In the genomic region with DNA sequence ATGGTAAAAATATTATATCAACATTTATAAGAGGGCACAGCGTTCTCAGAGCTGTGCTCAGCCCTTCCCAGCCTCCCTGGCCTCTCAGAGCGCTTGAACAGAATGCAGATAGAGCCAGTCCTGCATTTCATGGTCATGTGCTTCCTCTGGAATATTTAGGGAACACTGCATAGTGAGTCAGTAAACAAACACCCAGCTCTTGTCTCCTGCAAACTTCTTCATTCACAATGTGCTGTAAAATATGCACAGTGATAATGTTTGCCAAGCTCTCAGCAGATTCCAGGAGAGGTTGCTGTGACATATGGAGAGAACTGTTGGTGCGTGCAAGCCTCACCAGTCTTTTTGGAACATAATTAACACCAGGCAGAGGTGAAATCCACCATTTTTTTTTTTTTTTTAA, we compare ENCODE assay signal across 8 mouse cellular contexts. TPM values are rescaled to one million over a fixed set of nuclear protein-coding genes. Genes with fewer than 3 reads are reported as not detected.
DNase-seq lines count a peak whose midpoint lies in the region; TF ChIP-seq lines count a peak whose summit lies in the region.

No protein-coding gene starts in this region.

- no peak for DNase-seq in gastrocnemius, adult 2 months
- DNase-seq in gastrocnemius, postnatal 10 days = no peak
- peak; percentile 23 for DNase-seq in 3134 (ENCODE audit: extremely low read depth, insufficient read length, low spot score)
- peak; percentile 13 to 22 for DNase-seq in cerebellum, postnatal 10 days
- DNase-seq in left cerebral cortex, postnatal 14 days (ENCODE audit: low spot score in 2 of 2) = peak; percentile 41 to 62
- DNase-seq in thymus, postnatal 0 days (ENCODE audit: low spot score) = no peak
- DNase-seq in urinary bladder, postnatal 25 days (ENCODE audit: low spot score) = no peak
- no peak for DNase-seq in retina, postnatal 1 day

- intact Hi-C loops in gastrocnemius, adult 2 months (cut with DNase I) = no loop called here
- intact Hi-C loops in left cerebral cortex, postnatal 14 days (cut with DNase I) = loop anchor here (2.0 kb wide), 1 partner anchor 18 kb away; no protein-coding TSS in a partner anchor

- no peak for TF ChIP-seq CTCF in gastrocnemius, adult 2 months (IDR thresholded peaks at IDR 0.05)

- H3K4me3 ChIP-seq in gastrocnemius, adult 2 months = no peak overlapping the region

- peak overlapping the region; percentile 6; the same call in 1 of the 2 replicates for H3K27ac ChIP-seq in gastrocnemius, adult 2 months

RNA-seq across cellular contexts. Expression of a gene that starts 37.1 kb away (rescaled TPM):
- 10 to 100 TPM; 12.4 to 12.7 TPM for total RNA-seq in gastrocnemius, adult 2 months (2021)
- total RNA-seq in gastrocnemius, postnatal 10 days (2021) = 10 to 100 TPM; 12.4 to 15.2 TPM
- total RNA-seq in left cerebral cortex, postnatal 14 days (2021) = 10 to 100 TPM; 29.5 to 29.6 TPM
- 30.9 and 31.9 TPM in 2 replicates for polyA plus RNA-seq in thymus, postnatal 0 days (2015; fragmentation: Nextera tagmentation; extraction: Ambion mirVana)

RNA-seq across cellular contexts. Expression of a gene that starts 37.7 kb away (rescaled TPM):
- total RNA-seq in gastrocnemius, adult 2 months (2021) = 100 to 1,000 TPM; 268 to 370 TPM
- 100 to 1,000 TPM; 310 to 359 TPM for total RNA-seq in gastrocnemius, postnatal 10 days (2021)
- total RNA-seq in left cerebral cortex, postnatal 14 days (2021) = 100 to 1,000 TPM; 201 to 206 TPM
- polyA plus RNA-seq in thymus, postnatal 0 days (2015; fragmentation: Nextera tagmentation; extraction: Ambion mirVana) = 227 and 232 TPM in 2 replicates

RNA-seq across cellular contexts. Expression of a gene that starts 55.0 kb away (rescaled TPM):
- 10 to 100 TPM; 24.2 to 31.5 TPM for total RNA-seq in gastrocnemius, adult 2 months (2021)
- 10 to 100 TPM; 21.4 to 22.7 TPM for total RNA-seq in gastrocnemius, postnatal 10 days (2021)
- 10 to 100 TPM; 28.0 to 28.9 TPM for total RNA-seq in left cerebral cortex, postnatal 14 days (2021)
- polyA plus RNA-seq in thymus, postnatal 0 days (2015; fragmentation: Nextera tagmentation; extraction: Ambion mirVana) = 64.3 and 71.9 TPM in 2 replicates

Comparison
In these comparisons a context has a peak if more than half of its experiments do, and no peak if none do; other contexts are left out.
1. DNase-seq: peak in 3134 (single experiment), cerebellum, postnatal 10 days (2 of 2) and left cerebral cortex, postnatal 14 days (2 of 2); none in gastrocnemius, adult 2 months (single experiment), gastrocnemius, postnatal 10 days (single experiment), thymus, postnatal 0 days (single experiment), urinary bladder, postnatal 25 days (single experiment) and retina, postnatal 1 day (single experiment).